Mouse (Mus musculus) cerebellum, adult 9-10 months (tissue): ENCODE data around the gene Kif13a.

Experiments used
- DNase-seq: peaks from one replicate; pipeline ENCODE4 v3.0.0; 2022

The Kif13a gene

GRCm38 (mm10) chr13:46929719-46930658 is at the start of gene Kif13a:
Gene Kif13a (minus strand): TSS chr13:46929867.
- DNase-seq = peak; percentile 95

- DNase-seq = no peak
Measured at GRCm38 (mm10) chr13:46976532-46976931, 46.9 kb upstream of the Kif13a start.

GRCm38 (mm10) chr13:46975930-46976329 is 46.3 kb upstream of the Kif13a start:
- no peak for DNase-seq

- no peak for DNase-seq
Measured at GRCm38 (mm10) chr13:46975031-46975551, 45.4 kb upstream of the Kif13a start.

- no peak for DNase-seq
Measured at GRCm38 (mm10) chr13:46970286-46970945, 40.7 kb upstream of the Kif13a start.

GRCm38 (mm10) chr13:46968626-46969025 is 39.0 kb upstream of the Kif13a start:
- no peak for DNase-seq

- DNase-seq = no peak
Measured at GRCm38 (mm10) chr13:46967308-46967707, 37.6 kb upstream of the Kif13a start.

GRCm38 (mm10) chr13:46960878-46961474 is 31.3 kb upstream of the Kif13a start:
- no peak for DNase-seq

- no peak for DNase-seq
Measured at GRCm38 (mm10) chr13:46959139-46959538, 29.5 kb upstream of the Kif13a start.

GRCm38 (mm10) chr13:46951212-46951611 is 21.5 kb upstream of the Kif13a start:
- DNase-seq = no peak

- DNase-seq = no peak
Measured at GRCm38 (mm10) chr13:46949741-46950140, 20.1 kb upstream of the Kif13a start.

GRCm38 (mm10) chr13:46948027-46948426 is 18.4 kb upstream of the Kif13a start:
- DNase-seq = no peak

GRCm38 (mm10) chr13:46946041-46946440 is 16.4 kb upstream of the Kif13a start:
- no peak for DNase-seq

- no peak for DNase-seq
Measured at GRCm38 (mm10) chr13:46945256-46945655, 15.6 kb upstream of the Kif13a start.

GRCm38 (mm10) chr13:46943294-46943693 is 13.6 kb upstream of the Kif13a start:
- DNase-seq = no peak

GRCm38 (mm10) chr13:46934116-46934515 is 4.4 kb upstream of the Kif13a start:
- DNase-seq = no peak

GRCm38 (mm10) chr13:46932846-46933245 is 3.2 kb upstream of the Kif13a start:
- DNase-seq = no peak

GRCm38 (mm10) chr13:46932049-46932448 is 2.4 kb upstream of the Kif13a start:
- DNase-seq = no peak

GRCm38 (mm10) chr13:46930659-46931046 is 986 bp upstream of the Kif13a start:
- DNase-seq = no peak

- DNase-seq = peak; percentile 80
Measured at GRCm38 (mm10) chr13:46928961-46929691, 541 bp downstream of the Kif13a start.

GRCm38 (mm10) chr13:46928404-46928803 is 1.3 kb downstream of the Kif13a start:
- DNase-seq = no peak

- no peak for DNase-seq
Measured at GRCm38 (mm10) chr13:46925671-46926070, 4.0 kb downstream of the Kif13a start.

- peak; percentile 12 for DNase-seq
Measured at GRCm38 (mm10) chr13:46921559-46921958, 8.1 kb downstream of the Kif13a start.
